Mouse (Mus musculus): ENCODE measurements at regions not wholly inside any gene's neighbourhood (a gene's known extent, or its start where the extent isn't known, plus 50 kb on each side); places are given as distances from the start of the nearest gene placed in this dataset.

GRCm38 (mm10) chr2:168334241-168334588 lies 52.7 kb upstream of the Kcng1 start:
- Histone ChIP-seq H3ac (ENCODE audit: control insufficient read depth, insufficient read length) (no peak overlapping the region), H3K36me3 (ENCODE audit: control insufficient read depth, insufficient read depth) (no peaks in the 10 kb centered on the region), H3K27me3 (ENCODE audit: control insufficient read depth, insufficient read depth, insufficient read length) (peaks cover 18% of the 10 kb centered on the region), H3K4me2 (ENCODE audit: low read depth) (no peak overlapping the region), H3K4me3 (no peak overlapping the region), H3K79me2 (ENCODE audit: control insufficient read depth, insufficient read depth) (no peaks in the 10 kb centered on the region)
- TF ChIP-seq USF1 (IDR thresholded peaks at IDR 0.05; ENCODE audit: low read depth), result no peak
- no peak for TF ChIP-seq TCF3 (IDR thresholded peaks at IDR 0.05; ENCODE audit: insufficient read length, low read depth)
- no peak for TF ChIP-seq MAX (IDR thresholded peaks at IDR 0.05; ENCODE audit: low read depth)
- TF ChIP-seq POLR2AphosphoS2 (IDR thresholded peaks at IDR 0.05; ENCODE audit: insufficient read length, low read depth), result no peak
- no peak for TF ChIP-seq MYOD1 (IDR thresholded peaks at IDR 0.05; ENCODE audit: control insufficient read depth in 1 of 3, insufficient read length in 2 of 3, low read depth in 2 of 3)
- no peak for TF ChIP-seq MYOG (IDR thresholded peaks at IDR 0.05; ENCODE audit: control insufficient read depth in 1 of 3, insufficient read depth in 1 of 3, insufficient read length in 2 of 3, low read depth in 2 of 3)
- TF ChIP-seq POLR2A (IDR thresholded peaks at IDR 0.05; ENCODE audit: insufficient read length, low read depth), result no peak
- TF ChIP-seq TCF12 (IDR thresholded peaks at IDR 0.05; ENCODE audit: insufficient read depth, poor library complexity, severe bottlenecking), result no peak
- no peak for TF ChIP-seq CEBPB (IDR thresholded peaks at IDR 0.05; ENCODE audit: insufficient read depth, poor library complexity, severe bottlenecking)
- TF ChIP-seq E2F4 (IDR thresholded peaks at IDR 0.05; ENCODE audit: insufficient read depth), result no peak
- no peak for TF ChIP-seq SRF (IDR thresholded peaks at IDR 0.05; ENCODE audit: control insufficient read depth, insufficient read length, low read depth)
- TF ChIP-seq REST (IDR thresholded peaks at IDR 0.05; ENCODE audit: insufficient read depth, insufficient read length), result no peak

- H3K4me2 ChIP-seq (ENCODE audit: low read depth), result no peak overlapping the region
- H3K27me3 ChIP-seq (ENCODE audit: control insufficient read depth, insufficient read depth, insufficient read length), result peaks cover 18% of the 10 kb centered on the region
- TF ChIP-seq E2F4 (IDR thresholded peaks at IDR 0.05; ENCODE audit: insufficient read depth) (no peak), USF1 (IDR thresholded peaks at IDR 0.05; ENCODE audit: low read depth) (no peak), POLR2A (IDR thresholded peaks at IDR 0.05; ENCODE audit: insufficient read length, low read depth) (no peak), MYOD1 (IDR thresholded peaks at IDR 0.05; ENCODE audit: control insufficient read depth in 1 of 3, insufficient read length in 2 of 3, low read depth in 2 of 3) (no peak), SRF (IDR thresholded peaks at IDR 0.05; ENCODE audit: control insufficient read depth, insufficient read length, low read depth) (no peak), REST (IDR thresholded peaks at IDR 0.05; ENCODE audit: insufficient read depth, insufficient read length) (no peak), TCF3 (IDR thresholded peaks at IDR 0.05; ENCODE audit: insufficient read length, low read depth) (no peak), POLR2AphosphoS2 (IDR thresholded peaks at IDR 0.05; ENCODE audit: insufficient read length, low read depth) (no peak), CEBPB (IDR thresholded peaks at IDR 0.05; ENCODE audit: insufficient read depth, poor library complexity, severe bottlenecking) (no peak), MYOG (IDR thresholded peaks at IDR 0.05; ENCODE audit: control insufficient read depth in 1 of 3, insufficient read depth in 1 of 3, insufficient read length in 2 of 3, low read depth in 2 of 3) (no peak), TCF12 (IDR thresholded peaks at IDR 0.05; ENCODE audit: insufficient read depth, poor library complexity, severe bottlenecking) (no peak), MAX (IDR thresholded peaks at IDR 0.05; ENCODE audit: low read depth) (no peak)
- no peak overlapping the region for H3K4me3 ChIP-seq
- no peaks in the 10 kb centered on the region for H3K36me3 ChIP-seq (ENCODE audit: control insufficient read depth, insufficient read depth)
- H3ac ChIP-seq (ENCODE audit: control insufficient read depth, insufficient read length), result no peak overlapping the region
- H3K79me2 ChIP-seq (ENCODE audit: control insufficient read depth, insufficient read depth), result no peaks in the 10 kb centered on the region
Observed at GRCm38 (mm10) chr2:168333552-168334240, 52.2 kb upstream of the Kcng1 start.

GRCm38 (mm10) chr2:168332972-168333371 lies 51.4 kb upstream of the Kcng1 start:
- Histone ChIP-seq H3ac (ENCODE audit: control insufficient read depth, insufficient read length) (no peak overlapping the region), H3K79me2 (ENCODE audit: control insufficient read depth, insufficient read depth) (no peaks in the 10 kb centered on the region), H3K27me3 (ENCODE audit: control insufficient read depth, insufficient read depth, insufficient read length) (peaks cover 17% of the 10 kb centered on the region), H3K36me3 (ENCODE audit: control insufficient read depth, insufficient read depth) (no peaks in the 10 kb centered on the region), H3K4me3 (no peak overlapping the region), H3K4me2 (ENCODE audit: low read depth) (no peak overlapping the region)
- TF ChIP-seq MYOD1 (IDR thresholded peaks at IDR 0.05; ENCODE audit: control insufficient read depth in 1 of 3, insufficient read length in 2 of 3, low read depth in 2 of 3) (peak in 1 of 3 experiments; percentile 2), POLR2AphosphoS2 (IDR thresholded peaks at IDR 0.05; ENCODE audit: insufficient read length, low read depth) (no peak)
